Mouse (Mus musculus) gastrocnemius, postnatal 36 days (tissue): Measurements from ENCODE around the gene Ech1. TPM values are rescaled to one million over a fixed set of nuclear protein-coding genes. Genes with fewer than 3 reads are reported as not detected.

Source experiments
- DNase-seq, 2 experiments: peaks; one replicate each; pipeline ENCODE4 v3.0.0; 2022
- intact Hi-C: fragments of 180-260 bp; cut with DNase I; formaldehyde crosslinking; loops from one replicate; pipeline ENCODE4 v1.15.1; 2025
- total RNA-seq, 2 experiments: library from RNA; stranded (reverse); gene quantifications; 2 replicates each; pipeline ENCODE4 v1.2.3; 2021

The Ech1 gene
- total RNA-seq, 2 experiments from 2014 or later = 214 to 252 TPM

GRCm38 (mm10) chr7:28838331-28838730 lies 13.3 kb downstream of the Ech1 start:
- no peak for DNase-seq
- intact Hi-C loops = no loop called here

- no peak for DNase-seq
- intact Hi-C loops = no loop called here
Observed at GRCm38 (mm10) chr7:28847273-28847672, 22.3 kb downstream of the Ech1 start.

- intact Hi-C loops = no loop called here
- DNase-seq = no peak
Observed at GRCm38 (mm10) chr7:28849700-28850236, 24.8 kb downstream of the Ech1 start.

GRCm38 (mm10) chr7:28850642-28851041 lies 25.6 kb downstream of the Ech1 start:
- no peak for DNase-seq
- intact Hi-C loops = no loop called here

GRCm38 (mm10) chr7:28859953-28860352 lies 34.9 kb downstream of the Ech1 start:
- no peak for DNase-seq
- intact Hi-C loops = no loop called here

GRCm38 (mm10) chr7:28860898-28861297 lies 35.9 kb downstream of the Ech1 start:
- intact Hi-C loops = no loop called here
- no peak for DNase-seq

- intact Hi-C loops = no loop called here
- no peak for DNase-seq
Observed at GRCm38 (mm10) chr7:28862817-28863499, 37.9 kb downstream of the Ech1 start.

GRCm38 (mm10) chr7:28863540-28863939 lies 38.5 kb downstream of the Ech1 start, which contains the start of gene Lgals7:
Gene Lgals7 (plus strand): TSS chr7:28863853.
- intact Hi-C loops = no loop called here
- no peak for DNase-seq

GRCm38 (mm10) chr7:28864288-28864750 lies 39.3 kb downstream of the Ech1 start:
- DNase-seq = no peak
- intact Hi-C loops = no loop called here

GRCm38 (mm10) chr7:28865481-28866300 lies 40.7 kb downstream of the Ech1 start:
- peak; percentile 68 to 80 for DNase-seq
- intact Hi-C loops = loop anchor here (2.0 kb wide), 1 partner anchor 69 kb away; no protein-coding TSS in a partner anchor

- intact Hi-C loops = loop anchor here (2.0 kb wide), 1 partner anchor 70 kb away; no protein-coding TSS in a partner anchor
- no peak for DNase-seq
Observed at GRCm38 (mm10) chr7:28866769-28867507, 41.9 kb downstream of the Ech1 start.

- peak; percentile 73 to 75 for DNase-seq
- intact Hi-C loops = loop anchor here (2.0 kb wide), 1 partner anchor 71 kb away; no protein-coding TSS in a partner anchor
Observed at GRCm38 (mm10) chr7:28867508-28868340, 42.7 kb downstream of the Ech1 start.

- DNase-seq = no peak
- intact Hi-C loops = no loop called here
Observed at GRCm38 (mm10) chr7:28870901-28871664, 46.1 kb downstream of the Ech1 start.

GRCm38 (mm10) chr7:28874565-28874964 lies 49.5 kb downstream of the Ech1 start:
- intact Hi-C loops = no loop called here
- no peak for DNase-seq

- DNase-seq = no peak
- intact Hi-C loops = no loop called here
Observed at GRCm38 (mm10) chr7:28876099-28876498, 51.1 kb downstream of the Ech1 start.

- intact Hi-C loops = no loop called here
- DNase-seq = no peak
Observed at GRCm38 (mm10) chr7:28877155-28877554, 52.1 kb downstream of the Ech1 start.

- DNase-seq = no peak
- intact Hi-C loops = no loop called here
Observed at GRCm38 (mm10) chr7:28877856-28878255, 52.8 kb downstream of the Ech1 start.

GRCm38 (mm10) chr7:28879606-28880005 lies 54.6 kb downstream of the Ech1 start:
- DNase-seq = no peak
- intact Hi-C loops = no loop called here

- intact Hi-C loops = no loop called here
- DNase-seq = no peak
Observed at GRCm38 (mm10) chr7:28880554-28880953, 55.5 kb downstream of the Ech1 start.
